Mouse (Mus musculus): ENCODE measurements around the gene Miox.

DNA sequence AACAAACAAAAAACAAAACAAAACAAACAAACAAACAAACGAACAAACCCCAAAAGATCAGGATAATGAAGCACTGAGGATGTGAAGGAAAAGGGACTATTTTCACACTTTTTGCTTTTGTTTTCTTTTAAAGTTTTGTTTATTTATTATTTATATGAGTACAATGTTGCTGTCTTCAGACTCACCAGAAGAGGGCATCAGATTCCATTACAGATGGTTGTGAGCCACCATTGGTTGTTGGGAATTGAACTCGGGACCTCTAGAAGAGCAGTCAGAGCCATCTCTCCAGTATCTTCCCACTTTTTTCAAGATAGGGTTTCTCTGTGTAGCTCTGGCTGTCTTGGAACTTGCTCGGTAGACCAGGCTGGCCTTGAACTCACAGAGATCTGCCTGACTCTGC is 9.1 kb downstream of the Miox start:
- TF ChIP-seq POLR2A (IDR thresholded peaks at IDR 0.05; ENCODE audit: low read depth, low read length) (no peak), CTCF (IDR thresholded peaks at IDR 0.05; ENCODE audit: borderline replicate concordance, insufficient read depth, low read length) (no peak)
